Mouse (Mus musculus): ENCODE data around the gene Vstm5.

DNA sequence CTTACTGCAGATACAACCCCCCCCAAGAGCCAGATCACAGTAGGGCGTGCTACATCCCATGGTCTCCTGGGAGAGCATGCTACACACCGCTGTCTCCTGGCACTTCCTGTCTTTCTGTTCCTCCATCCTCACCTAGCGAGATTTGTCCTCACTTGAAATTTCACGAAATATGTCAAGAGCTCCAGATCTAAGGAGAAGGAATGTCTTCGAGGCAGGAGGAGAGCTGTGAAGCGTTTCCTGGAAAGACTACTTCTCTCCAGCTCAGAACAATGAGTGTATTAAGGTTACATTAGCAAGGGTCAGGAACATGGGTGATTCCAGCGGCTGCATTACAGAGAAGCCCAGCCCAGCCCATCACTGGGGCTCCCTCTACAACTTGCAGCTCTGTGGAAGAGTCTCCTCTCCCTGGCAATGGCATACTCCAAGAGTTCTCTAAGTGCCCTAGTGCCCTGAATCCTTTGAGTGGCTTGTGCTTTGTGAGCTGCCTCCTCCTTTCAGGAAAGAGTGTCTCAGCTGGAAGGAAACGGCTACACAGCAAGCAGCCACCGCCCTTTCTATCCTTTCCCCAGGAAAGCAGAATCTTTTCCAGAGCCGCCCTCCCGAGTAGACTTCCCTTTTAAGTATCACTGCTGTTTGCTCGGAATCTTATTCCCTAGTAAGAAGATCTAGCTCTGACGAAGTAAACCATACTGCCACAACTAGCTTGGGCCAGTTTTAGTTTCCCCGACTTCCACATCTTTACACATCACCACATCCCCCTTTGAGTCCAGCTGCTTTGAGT is 1.1 kb upstream of the Vstm5 start:
- TF ChIP-seq CTCF (IDR thresholded peaks at IDR 0.05; ENCODE audit: low read depth) (no peak), EP300 (IDR thresholded peaks at IDR 0.05; ENCODE audit: low read depth) (no peak)
